Mouse (Mus musculus) NIH3T3 (cell line): ENCODE results near the gene Ptgir.

Source experiments
- DNase-seq: peaks from one replicate; pipeline ENCODE4 v3.0.0-alpha.2; 2012; ENCODE audit warnings: low read depth

Ptgir gene

GRCm38 (mm10) chr7:16906281-16906680 is at the start of gene Ptgir:
Gene Ptgir (plus strand): TSS chr7:16906490.
- DNase-seq, result peak; percentile 88

GRCm38 (mm10) chr7:16858336-16858735 is 48.0 kb upstream of the Ptgir start:
- DNase-seq, result no peak

- peak; percentile 84 for DNase-seq
Measured at GRCm38 (mm10) chr7:16859902-16860651, 46.2 kb upstream of the Ptgir start.

- DNase-seq, result no peak
Measured at GRCm38 (mm10) chr7:16867488-16867887, 38.8 kb upstream of the Ptgir start.

- no peak for DNase-seq
Measured at GRCm38 (mm10) chr7:16869497-16869896, 36.8 kb upstream of the Ptgir start.

GRCm38 (mm10) chr7:16871600-16871999 is 34.7 kb upstream of the Ptgir start:
- peak; percentile 60 for DNase-seq

GRCm38 (mm10) chr7:16872478-16872877 is 33.8 kb upstream of the Ptgir start:
- DNase-seq, result no peak

- peak; percentile 14 for DNase-seq
Measured at GRCm38 (mm10) chr7:16873392-16873791, 32.9 kb upstream of the Ptgir start.

- peak; percentile 94 for DNase-seq
Measured at GRCm38 (mm10) chr7:16874190-16874589, 32.1 kb upstream of the Ptgir start.

- DNase-seq, result peak; percentile 100
Measured at GRCm38 (mm10) chr7:16874756-16875309, 31.5 kb upstream of the Ptgir start.

GRCm38 (mm10) chr7:16875310-16875325 is 31.2 kb upstream of the Ptgir start, which contains the start of gene Dact3:
Gene Dact3 (plus strand): TSS chr7:16875317.
- DNase-seq, result no peak

GRCm38 (mm10) chr7:16875326-16875725 is 31.0 kb upstream of the Ptgir start:
- DNase-seq, result no peak

GRCm38 (mm10) chr7:16876006-16876405 is 30.3 kb upstream of the Ptgir start:
- DNase-seq, result peak; percentile 28

- peak; percentile 77 for DNase-seq
Measured at GRCm38 (mm10) chr7:16876608-16877007, 29.7 kb upstream of the Ptgir start.

GRCm38 (mm10) chr7:16877717-16878116 is 28.6 kb upstream of the Ptgir start:
- DNase-seq, result peak; percentile 35

- peak; percentile 76 for DNase-seq
Measured at GRCm38 (mm10) chr7:16879796-16880547, 26.3 kb upstream of the Ptgir start.

- no peak for DNase-seq
Measured at GRCm38 (mm10) chr7:16880615-16881014, 25.7 kb upstream of the Ptgir start.

- DNase-seq, result no peak
Measured at GRCm38 (mm10) chr7:16883162-16883561, 23.1 kb upstream of the Ptgir start.

- no peak for DNase-seq
Measured at GRCm38 (mm10) chr7:16884334-16884733, 22.0 kb upstream of the Ptgir start.

GRCm38 (mm10) chr7:16885271-16885776 is 21.0 kb upstream of the Ptgir start:
- DNase-seq, result no peak

GRCm38 (mm10) chr7:16885905-16886304 is 20.4 kb upstream of the Ptgir start:
- DNase-seq, result no peak

- DNase-seq, result peak; percentile 68
Measured at GRCm38 (mm10) chr7:16890536-16890935, 15.8 kb upstream of the Ptgir start.

- DNase-seq, result peak; percentile 99
Measured at GRCm38 (mm10) chr7:16890944-16891343, 15.3 kb upstream of the Ptgir start.
